Mouse (Mus musculus) spleen, adult 2 months (tissue): ENCODE measurements around the gene Pdha1.

Experiments used
- CTCF ChIP-seq: fragments of 200-500 bp; IDR thresholded peaks from 2 replicates; pipeline ENCODE4 v1.5.1; 2011; ENCODE audit warnings: mild to moderate bottlenecking, inconsistent platforms; ENCODE audit not compliant: insufficient read depth, insufficient read length, insufficient replicate concordance; ENCODE audit errors: extremely low read depth
- POLR2A ChIP-seq: fragments of 200-500 bp; IDR thresholded peaks from 2 replicates; pipeline ENCODE4 v1.6.1; 2011; ENCODE audit warnings: low read depth, low read length, inconsistent platforms

GRCm38 (mm10) chrX:160179032-160179431 lies 40.8 kb upstream of the Pdha1 start:
- TF ChIP-seq CTCF (no peak), POLR2A (no peak)
